Mouse (Mus musculus) brain, embryonic 14.5 days (tissue): Measurements from ENCODE around the gene Arhgap9.

Experiments
- CTCF ChIP-seq: fragments of 200-500 bp; IDR thresholded peaks from 2 replicates; pipeline ENCODE4 v1.5.1; 2012; ENCODE audit warnings: inconsistent platforms, mild to moderate bottlenecking, moderate library complexity, borderline replicate concordance; ENCODE audit not compliant: insufficient read depth, insufficient read length; ENCODE audit errors: extremely low read depth
- POLR2A ChIP-seq: fragments of 200-500 bp; IDR thresholded peaks from 2 replicates; pipeline ENCODE4 v1.6.1; 2012; ENCODE audit warnings: mild to moderate bottlenecking, inconsistent platforms, borderline replicate concordance; ENCODE audit not compliant: poor library complexity, insufficient read depth, insufficient read length, severe bottlenecking; ENCODE audit errors: extremely low read depth

DNA sequence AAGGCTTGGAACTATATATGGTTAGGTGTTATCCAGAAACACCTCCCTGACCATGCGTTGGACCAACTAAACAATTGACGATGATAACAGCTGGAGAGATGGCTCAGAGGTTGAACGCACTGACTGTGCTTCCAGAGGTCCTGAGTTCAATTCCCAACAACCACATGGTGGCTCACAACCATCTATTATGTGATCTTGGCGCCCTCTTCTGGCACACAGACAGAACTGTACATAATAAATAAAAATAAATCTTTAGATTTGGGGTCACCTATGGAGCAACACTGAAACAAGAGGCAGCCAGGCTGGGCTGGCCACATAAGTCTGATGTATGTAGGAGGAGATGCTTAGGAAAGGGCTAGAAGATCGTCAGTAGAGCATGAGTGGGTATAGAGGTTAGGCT, 11.4 kb downstream of the Arhgap9 start:
- TF ChIP-seq CTCF (peak; percentile 21; the same call in 1 of the 2 replicates), POLR2A (no peak)
